Mouse (Mus musculus): ENCODE data around the gene Spag16. TPM values are rescaled to one million over a fixed set of nuclear protein-coding genes. Genes with fewer than 3 reads are reported as not detected.

Gene Spag16
- polyA plus RNA-seq, 1 experiment: 0.42 TPM

- Histone ChIP-seq H3K27ac (ENCODE audit: insufficient read depth, low read length) (no peak overlapping the region), H3K4me1 (ENCODE audit: control insufficient read depth, insufficient read depth, low read length) (no peaks in the 10 kb centered on the region), H3K4me3 (ENCODE audit: insufficient read depth, low read length) (no peak overlapping the region)
- TF ChIP-seq CTCF (IDR thresholded peaks at IDR 0.05; ENCODE audit: extremely low read depth, insufficient read depth, low read length) (no peak), POLR2A (IDR thresholded peaks at IDR 0.05; ENCODE audit: extremely low read depth, insufficient read depth, low read length) (no peak)
Measured at GRCm38 (mm10) chr1:70624803-70625460, 798.2 kb downstream of the Spag16 start.

- no peak for TF ChIP-seq POLR2A (IDR thresholded peaks at IDR 0.05; ENCODE audit: extremely low read depth, insufficient read depth, low read length)
- TF ChIP-seq CTCF (IDR thresholded peaks at IDR 0.05; ENCODE audit: extremely low read depth, insufficient read depth, low read length): no peak
- Histone ChIP-seq H3K27ac (ENCODE audit: insufficient read depth, low read length) (no peak overlapping the region), H3K4me3 (ENCODE audit: insufficient read depth, low read length) (no peak overlapping the region), H3K4me1 (ENCODE audit: control insufficient read depth, insufficient read depth, low read length) (no peaks in the 10 kb centered on the region)
Measured at GRCm38 (mm10) chr1:70652719-70653118, 825.9 kb downstream of the Spag16 start.

- H3K4me1 ChIP-seq (ENCODE audit: control insufficient read depth, insufficient read depth, low read length): no peaks in the 10 kb centered on the region
- H3K27ac ChIP-seq (ENCODE audit: insufficient read depth, low read length): no peak overlapping the region
- no peak overlapping the region for H3K4me3 ChIP-seq (ENCODE audit: insufficient read depth, low read length)
- no peak for TF ChIP-seq POLR2A (IDR thresholded peaks at IDR 0.05; ENCODE audit: extremely low read depth, insufficient read depth, low read length)
- TF ChIP-seq CTCF (IDR thresholded peaks at IDR 0.05; ENCODE audit: extremely low read depth, insufficient read depth, low read length): no peak
Measured at GRCm38 (mm10) chr1:70692529-70692928, 865.8 kb downstream of the Spag16 start.

GRCm38 (mm10) chr1:70700270-70700669 is 873.5 kb downstream of the Spag16 start:
- H3K4me1 ChIP-seq (ENCODE audit: control insufficient read depth, insufficient read depth, low read length): no peaks in the 10 kb centered on the region
- no peak overlapping the region for H3K27ac ChIP-seq (ENCODE audit: insufficient read depth, low read length)
- no peak for TF ChIP-seq POLR2A (IDR thresholded peaks at IDR 0.05; ENCODE audit: extremely low read depth, insufficient read depth, low read length)
- TF ChIP-seq CTCF (IDR thresholded peaks at IDR 0.05; ENCODE audit: extremely low read depth, insufficient read depth, low read length): no peak
- H3K4me3 ChIP-seq (ENCODE audit: insufficient read depth, low read length): no peak overlapping the region

GRCm38 (mm10) chr1:70703934-70704333 is 877.2 kb downstream of the Spag16 start:
- Histone ChIP-seq H3K4me3 (ENCODE audit: insufficient read depth, low read length) (no peak overlapping the region), H3K27ac (ENCODE audit: insufficient read depth, low read length) (no peak overlapping the region), H3K4me1 (ENCODE audit: control insufficient read depth, insufficient read depth, low read length) (no peaks in the 10 kb centered on the region)
- TF ChIP-seq POLR2A (IDR thresholded peaks at IDR 0.05; ENCODE audit: extremely low read depth, insufficient read depth, low read length): no peak
- no peak for TF ChIP-seq CTCF (IDR thresholded peaks at IDR 0.05; ENCODE audit: extremely low read depth, insufficient read depth, low read length)

- Histone ChIP-seq H3K4me3 (ENCODE audit: insufficient read depth, low read length) (no peak overlapping the region), H3K27ac (ENCODE audit: insufficient read depth, low read length) (no peak overlapping the region), H3K4me1 (ENCODE audit: control insufficient read depth, insufficient read depth, low read length) (no peaks in the 10 kb centered on the region)
- TF ChIP-seq CTCF (IDR thresholded peaks at IDR 0.05; ENCODE audit: extremely low read depth, insufficient read depth, low read length): no peak
- TF ChIP-seq POLR2A (IDR thresholded peaks at IDR 0.05; ENCODE audit: extremely low read depth, insufficient read depth, low read length): no peak
Measured at GRCm38 (mm10) chr1:70705821-70706220, 879.1 kb downstream of the Spag16 start.

GRCm38 (mm10) chr1:70725045-70725444 is 898.3 kb downstream of the Spag16 start:
- TF ChIP-seq POLR2A (IDR thresholded peaks at IDR 0.05; ENCODE audit: extremely low read depth, insufficient read depth, low read length) (no peak), CTCF (IDR thresholded peaks at IDR 0.05; ENCODE audit: extremely low read depth, insufficient read depth, low read length) (no peak)
- peak overlapping the region; percentile 61; the same call in 1 of the 2 replicates for H3K4me3 ChIP-seq (ENCODE audit: insufficient read depth, low read length)
- no peak overlapping the region for H3K27ac ChIP-seq (ENCODE audit: insufficient read depth, low read length)
- H3K4me1 ChIP-seq (ENCODE audit: control insufficient read depth, insufficient read depth, low read length): no peaks in the 10 kb centered on the region

GRCm38 (mm10) chr1:70725655-70726066 is 898.9 kb downstream of the Spag16 start, which contains the start of gene Vwc2l:
Gene Vwc2l, plus strand, starts transcription at chr1:70725715.
- no peak within 1 kb of the TSS for H3K27ac ChIP-seq (ENCODE audit: insufficient read depth, low read length)
- no peak for TF ChIP-seq CTCF (IDR thresholded peaks at IDR 0.05; ENCODE audit: extremely low read depth, insufficient read depth, low read length)
- no peak for TF ChIP-seq POLR2A (IDR thresholded peaks at IDR 0.05; ENCODE audit: extremely low read depth, insufficient read depth, low read length)
- no peaks in the 10 kb centered on the region for H3K4me1 ChIP-seq (ENCODE audit: control insufficient read depth, insufficient read depth, low read length)
- H3K4me3 ChIP-seq (ENCODE audit: insufficient read depth, low read length): peak within 1 kb of the TSS; percentile 61

Other genes starting within 250 kb of the Spag16 start
- 1.4 and 1.5 TPM in 2 replicates for gene Ikzf2, start 139.7 kb upstream of the Spag16 start, polyA plus RNA-seq (2012; rRNA removed)